Mouse (Mus musculus): Measurements from ENCODE around the gene Lpgat1.
A peak's percentile ranks its signal among the peaks of the same experiment; 100 is the strongest.

The Lpgat1 gene

DNA sequence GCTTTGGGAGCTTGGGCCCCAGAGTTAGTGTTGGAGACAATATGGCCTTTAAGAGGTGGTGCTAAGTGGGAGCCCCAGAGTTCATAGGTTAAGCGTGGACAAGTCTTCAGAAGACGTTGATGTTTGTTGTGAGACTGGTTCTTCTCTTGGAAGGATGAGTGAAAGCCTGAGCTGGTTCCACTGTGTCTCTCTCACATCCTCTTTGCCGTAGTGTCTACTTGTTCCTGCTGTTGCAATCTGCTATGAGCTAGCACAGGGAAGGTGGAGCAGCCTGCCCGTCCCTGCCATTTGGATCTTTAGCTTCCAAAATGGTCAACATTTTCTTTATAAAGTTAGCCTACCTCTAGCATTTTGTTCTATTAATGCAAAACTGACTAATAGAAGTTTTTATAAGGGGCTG, 16.2 kb downstream of the Lpgat1 start:
- DNase-seq (ENCODE audit: low read depth, low spot score) = no peak

GRCm38 (mm10) chr1:191736425-191736824, 18.8 kb downstream of the Lpgat1 start:
- DNase-seq (ENCODE audit: low read depth, low spot score) = no peak

GRCm38 (mm10) chr1:191737871-191738270, 20.2 kb downstream of the Lpgat1 start:
- DNase-seq (ENCODE audit: low read depth, low spot score) = no peak

- DNase-seq (ENCODE audit: low read depth, low spot score) = no peak
Observed at GRCm38 (mm10) chr1:191738726-191739125, 21.1 kb downstream of the Lpgat1 start.

DNA sequence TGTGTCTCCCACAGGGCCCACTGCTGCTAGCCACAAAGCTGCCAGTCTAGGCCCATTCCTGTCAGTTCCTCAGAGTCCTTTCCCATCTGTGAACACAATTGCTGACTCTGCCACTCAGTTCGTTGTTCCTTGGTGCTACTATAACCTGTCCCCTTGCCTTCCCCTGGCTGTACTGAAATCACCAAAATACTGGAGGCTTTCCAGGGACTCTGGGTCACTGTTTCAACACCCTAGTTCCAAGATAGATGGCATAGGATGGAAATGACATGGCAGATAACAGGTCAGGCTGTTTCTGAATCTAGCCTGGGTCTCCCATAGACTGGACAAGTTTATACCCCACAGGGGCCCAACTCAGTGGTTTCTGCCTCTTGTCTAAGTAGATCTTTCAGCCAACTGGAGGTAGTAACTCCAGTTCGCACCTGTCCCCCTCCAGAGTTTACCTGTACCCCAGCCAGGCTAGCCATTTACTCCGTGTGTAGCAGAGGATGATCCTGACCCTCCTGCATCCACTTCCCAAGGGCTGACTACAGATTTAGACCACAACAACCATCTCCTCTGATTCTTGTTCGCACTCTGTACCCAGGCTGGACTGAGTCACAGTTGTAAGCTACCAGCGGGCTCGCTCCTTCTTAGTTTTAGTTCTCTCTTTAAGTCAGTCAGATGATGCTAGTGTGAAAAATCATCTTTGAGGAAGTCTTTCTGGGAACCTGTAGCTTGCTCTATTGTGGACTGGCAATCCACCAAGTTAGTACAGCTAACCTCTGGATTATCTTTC, 23.1 kb downstream of the Lpgat1 start:
- DNase-seq (ENCODE audit: low read depth, low spot score) = no peak

GRCm38 (mm10) chr1:191741635-191742034, 24.0 kb downstream of the Lpgat1 start:
- DNase-seq (ENCODE audit: low read depth, low spot score) = no peak

DNA sequence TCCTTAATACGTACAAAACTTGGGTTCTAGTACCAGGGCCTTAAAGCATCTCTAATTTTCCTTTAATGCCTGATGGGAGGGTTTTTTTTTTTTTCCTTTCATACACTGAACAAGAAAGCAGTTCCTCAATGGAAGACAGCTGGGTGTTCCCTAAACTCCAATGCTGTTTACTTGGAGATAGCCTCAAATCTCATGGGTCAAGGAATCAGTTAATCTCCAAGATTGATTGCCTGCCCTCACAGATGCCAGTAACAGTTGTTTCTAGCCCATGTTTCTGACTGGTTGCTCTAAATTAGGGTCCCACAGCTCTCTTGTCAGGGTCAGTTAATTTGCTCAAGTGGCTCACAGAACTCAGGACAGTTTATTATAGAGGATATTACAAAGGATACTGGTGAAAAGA, 30.8 kb downstream of the Lpgat1 start:
- no peak for DNase-seq (ENCODE audit: low read depth, low spot score)

DNA sequence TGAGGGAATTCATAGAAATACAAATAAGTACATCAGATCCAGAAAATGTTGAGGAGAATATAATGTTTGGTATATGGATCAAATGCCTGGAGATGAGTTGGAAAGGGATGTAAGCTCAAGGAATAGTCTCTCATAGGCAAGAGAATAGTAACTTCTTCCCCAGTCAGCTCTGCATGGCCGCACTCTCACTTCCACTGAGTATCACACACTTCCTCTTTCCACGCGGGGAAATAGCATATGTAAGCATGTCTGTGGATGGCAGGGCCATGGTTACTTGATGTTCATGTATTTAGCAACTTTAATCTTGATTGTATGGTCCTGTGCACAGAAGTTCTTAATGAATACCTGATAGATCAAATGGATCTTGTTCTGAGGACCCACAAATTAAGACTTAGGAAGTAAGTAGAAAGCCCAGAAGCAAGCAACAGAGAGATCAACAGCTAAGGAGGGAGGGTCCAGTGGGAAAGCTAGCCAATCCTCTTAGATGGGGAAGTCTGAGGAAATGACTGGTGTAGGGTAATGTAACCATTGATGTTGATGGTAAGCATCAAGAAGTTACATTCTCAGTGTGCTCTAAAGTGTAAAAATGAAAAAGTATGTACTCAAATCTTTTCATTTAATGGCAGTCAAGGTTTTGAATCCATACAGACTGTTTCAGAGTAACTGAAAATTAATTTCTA, 39.0 kb downstream of the Lpgat1 start:
- DNase-seq (ENCODE audit: low read depth, low spot score) = no peak

DNA sequence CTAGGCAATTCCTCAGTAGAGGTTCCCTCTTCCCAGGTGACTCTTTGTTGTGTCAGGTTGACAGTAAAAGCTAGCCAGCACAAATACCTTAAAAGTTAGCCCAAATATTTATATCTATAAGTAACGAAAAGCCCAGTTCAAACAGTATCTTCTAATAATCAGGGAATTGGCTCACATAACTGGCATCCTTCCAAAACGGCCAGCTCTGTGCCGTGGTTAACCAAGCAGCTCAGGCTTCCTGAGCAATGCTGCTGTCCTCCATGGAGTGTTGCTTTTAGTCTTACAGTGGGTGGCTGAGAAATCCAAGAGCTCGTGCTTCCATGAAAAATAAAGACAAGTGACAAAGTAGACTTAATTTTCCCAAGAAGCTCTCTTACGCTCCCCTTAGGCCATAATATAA, 56.5 kb downstream of the Lpgat1 start:
- no peak for DNase-seq (ENCODE audit: low read depth, low spot score)

GRCm38 (mm10) chr1:191775116-191775515, 57.5 kb downstream of the Lpgat1 start:
- DNase-seq (ENCODE audit: low read depth, low spot score) = no peak

GRCm38 (mm10) chr1:191777521-191777920, 59.9 kb downstream of the Lpgat1 start:
- peak; percentile 38 for DNase-seq (ENCODE audit: low read depth, low spot score)

- DNase-seq (ENCODE audit: low read depth, low spot score) = no peak
Observed at GRCm38 (mm10) chr1:191780470-191780869, 62.8 kb downstream of the Lpgat1 start.

GRCm38 (mm10) chr1:191785108-191785507, 67.5 kb downstream of the Lpgat1 start:
- DNase-seq (ENCODE audit: low read depth, low spot score) = no peak

DNA sequence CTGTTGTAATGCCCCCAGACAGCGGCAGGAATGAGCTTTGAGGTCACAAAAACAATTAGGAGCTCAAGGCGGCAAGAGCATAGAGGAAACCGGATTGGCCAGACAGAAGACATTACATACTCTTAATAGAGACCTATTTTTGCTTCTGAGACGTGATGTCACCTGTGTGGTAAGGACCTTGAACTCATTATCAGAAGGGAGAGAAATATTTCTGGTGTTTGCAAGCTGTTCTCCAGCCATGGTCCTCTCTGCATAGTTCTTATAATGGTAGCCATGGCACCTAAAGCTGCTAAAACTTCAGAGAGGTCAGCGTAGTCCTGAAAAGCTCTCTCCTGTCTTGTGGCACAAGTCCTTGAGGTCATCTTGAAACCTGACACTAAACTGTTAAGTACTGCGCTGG, 68.6 kb downstream of the Lpgat1 start:
- DNase-seq (ENCODE audit: low read depth, low spot score) = no peak

DNA sequence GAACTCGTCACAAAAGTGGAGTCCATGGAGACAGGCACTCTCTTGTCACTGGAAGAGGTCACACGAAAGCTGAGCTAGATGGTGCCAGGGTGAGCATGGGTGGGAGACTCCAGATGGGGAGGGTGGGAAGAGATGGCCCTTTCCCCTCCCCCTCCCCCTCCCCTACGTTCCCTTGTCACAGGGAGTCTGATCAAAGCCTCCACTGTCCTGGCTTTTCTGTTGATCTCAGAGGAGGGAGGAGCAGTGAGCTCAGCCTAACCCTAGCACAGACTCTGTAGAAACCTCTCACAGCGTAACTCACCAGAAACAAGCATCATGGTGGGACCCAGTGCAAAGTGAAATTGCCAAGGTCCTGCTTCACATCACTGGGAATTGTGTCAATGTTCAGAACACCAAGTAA, 69.7 kb downstream of the Lpgat1 start:
- no peak for DNase-seq (ENCODE audit: low read depth, low spot score)

DNA sequence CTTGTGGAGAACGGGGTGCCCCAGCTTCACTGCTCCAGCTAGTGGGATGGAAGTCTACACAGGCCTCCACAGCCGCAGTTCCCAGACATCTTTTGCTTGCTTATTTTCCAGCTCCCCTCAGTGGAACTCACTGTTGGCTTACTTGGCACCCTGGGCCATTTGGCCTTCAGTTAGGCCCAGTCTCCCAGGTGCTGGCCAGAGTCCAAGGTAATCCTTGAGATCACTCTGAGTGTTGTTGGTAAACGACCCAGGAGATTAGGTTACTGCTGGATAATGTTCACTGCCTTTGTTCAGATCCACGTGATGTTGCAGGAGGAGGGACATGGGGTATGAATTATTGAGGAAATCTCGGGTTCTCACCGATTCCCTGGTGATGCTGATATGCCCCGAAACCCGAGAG, 75.4 kb downstream of the Lpgat1 start:
- DNase-seq (ENCODE audit: low read depth, low spot score) = no peak

GRCm38 (mm10) chr1:191793888-191794532, 76.4 kb downstream of the Lpgat1 start:
- no peak for DNase-seq (ENCODE audit: low read depth, low spot score)

GRCm38 (mm10) chr1:191796238-191796896, 78.7 kb downstream of the Lpgat1 start:
- DNase-seq (ENCODE audit: low read depth, low spot score) = no peak

GRCm38 (mm10) chr1:191802093-191802819, 84.6 kb downstream of the Lpgat1 start:
- DNase-seq (ENCODE audit: low read depth, low spot score) = no peak

DNA sequence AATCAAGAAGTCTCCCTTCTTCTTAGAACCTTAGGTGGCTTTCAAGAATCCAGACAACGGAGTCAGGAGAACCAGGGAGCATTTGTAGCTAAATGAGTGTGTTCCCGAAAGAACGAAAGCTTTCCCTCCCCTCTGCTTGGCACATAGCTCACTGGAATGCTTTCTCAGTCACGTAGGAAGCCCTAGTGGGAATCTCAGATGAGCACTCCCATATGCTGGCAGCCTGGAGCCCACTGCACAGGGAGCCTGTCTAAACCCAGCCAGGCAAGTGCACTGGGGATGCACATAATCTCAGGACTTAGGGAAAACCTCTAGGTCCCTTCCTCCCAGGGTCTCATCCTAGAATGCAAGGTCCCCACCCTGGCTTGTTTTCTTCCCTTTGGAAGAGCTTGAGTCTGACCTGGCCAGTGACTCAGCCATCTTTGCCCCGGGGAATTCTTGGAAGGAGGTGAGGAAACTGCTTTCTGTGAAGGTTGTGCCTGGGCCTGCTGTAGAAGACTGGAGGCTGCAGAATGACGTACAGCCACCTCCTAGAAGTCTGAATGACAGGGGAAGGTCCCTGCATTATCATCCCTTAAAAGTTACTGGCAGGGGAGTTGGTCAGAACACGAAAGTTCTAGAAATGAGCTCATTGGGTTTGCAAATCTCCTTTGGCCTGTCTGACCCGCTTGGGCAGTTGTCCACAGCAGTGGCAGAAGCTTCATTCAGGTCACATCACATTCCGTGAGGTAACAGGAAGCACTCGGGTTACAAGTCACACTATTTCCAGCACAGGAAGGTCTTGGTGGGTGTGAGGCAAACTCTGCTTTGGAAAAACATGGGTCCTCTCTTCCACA, 85.4 kb downstream of the Lpgat1 start:
- no peak for DNase-seq (ENCODE audit: low read depth, low spot score)

- DNase-seq (ENCODE audit: low read depth, low spot score) = no peak
Observed at GRCm38 (mm10) chr1:191804747-191805146, 87.1 kb downstream of the Lpgat1 start.

Measured in retina, postnatal 7 days (tissue).